Mouse (Mus musculus) embryonic facial prominence, embryonic 11.5 days (tissue): ENCODE data around the gene Mrpl54. TPM values are rescaled to one million over a fixed set of nuclear protein-coding genes. Genes with fewer than 3 reads are reported as not detected.

Experiments
- ATAC-seq: fragments of 200-750 bp; cut with Nextera tagmentation; replicated peaks from 2 replicates; pipeline ENCODE4 v1.8.0; 2017; ENCODE audit warnings: low read depth; ENCODE audit not compliant: insufficient number of reproducible peaks, low FRiP score, low TSS enrichment
- DNase-seq: peaks from one replicate; pipeline ENCODE4 v3.0.0-alpha.2; 2015; ENCODE audit warnings: low spot score
- H3K27ac ChIP-seq: fragments of 300-500 bp; sonication (generic); replicated peaks from 2 replicates; pipeline ENCODE4 v1.5.1; 2014; ENCODE audit warnings: mild to moderate bottlenecking, low read depth, low read length, control low read depth
- H3K27me3 ChIP-seq: fragments of 300-500 bp; sonication (generic); 2 replicates; pipeline ENCODE4 v1.6.1; 2014; ENCODE audit warnings: mild to moderate bottlenecking, low read length, moderate library complexity, mixed read lengths; ENCODE audit not compliant: control insufficient read depth, insufficient read depth
- H3K36me3 ChIP-seq: fragments of 300-500 bp; sonication (generic); replicated peaks from 2 replicates; pipeline ENCODE4 v1.6.1; 2014; ENCODE audit warnings: low read depth, mild to moderate bottlenecking, low read length, moderate library complexity, mixed read lengths; ENCODE audit not compliant: control insufficient read depth, insufficient read depth
- H3K4me1 ChIP-seq: fragments of 300-500 bp; sonication (generic); 2 replicates; pipeline ENCODE4 v1.6.1; 2014; ENCODE audit warnings: low read length, mixed read lengths; ENCODE audit not compliant: control insufficient read depth, insufficient read depth
- H3K4me2 ChIP-seq: fragments of 300-500 bp; sonication (generic); 2 replicates; pipeline ENCODE4 v1.6.1; 2014; ENCODE audit warnings: low read depth, mild to moderate bottlenecking, control low read depth, low read length, moderate library complexity
- H3K4me3 ChIP-seq: fragments of 300-500 bp; sonication (generic); 2 replicates; pipeline ENCODE4 v1.5.1; 2014; ENCODE audit warnings: low read depth, low read length, control low read depth
- H3K9ac ChIP-seq: fragments of 300-500 bp; sonication (generic); replicated peaks from 2 replicates; pipeline ENCODE4 v1.6.1; 2014; ENCODE audit warnings: mild to moderate bottlenecking, control low read depth, low read length
- H3K9me3 ChIP-seq: fragments of 300-500 bp; sonication (generic); replicated peaks from 2 replicates; pipeline ENCODE4 v1.6.1; 2016; ENCODE audit warnings: mild to moderate bottlenecking, low read length, inconsistent platforms, mixed read lengths; ENCODE audit not compliant: control insufficient read depth
- WGBS: fragments of 180-500 bp; shearing (Covaris S2); extraction: QIAGEN DNeasy Blood & Tissue Kit; methylation state at CpG from one replicate; pipeline ENCODE4 v1.1.7; 2014; 5-methylcytosine and 5-hydroxymethylcytosine counted together
- polyA plus RNA-seq: library from polyadenylated mRNA; unstranded; fragments of >200 nt; fragmentation: Nextera tagmentation; extraction: Ambion mirVana; gene quantifications from 2 replicates; pipeline ENCODE4 v1.2.1, GENCODE M21; 2014

Mrpl54 gene
- polyA plus RNA-seq, 1 experiment from 2014 or later = 203 TPM

GRCm38 (mm10) chr10:81299585-81300351 lies 33.0 kb upstream of the Mrpl54 start:
- Histone ChIP-seq H3K4me1 (no peaks in the 10 kb centered on the region), H3K4me3 (no peak overlapping the region), H3K27me3 (no peaks in the 10 kb centered on the region), H3K36me3 (no peaks in the 10 kb centered on the region), H3K27ac (no peak overlapping the region), H3K4me2 (no peak overlapping the region), H3K9me3 (no peaks in the 10 kb centered on the region), H3K9ac (no peak overlapping the region)
- DNase-seq (no peak), ATAC-seq (no peak)
- WGBS = 86% methylated on average over 14 of the region's 14 CpGs

GRCm38 (mm10) chr10:81298369-81299100 lies 31.8 kb upstream of the Mrpl54 start:
- H3K4me3 ChIP-seq = no peak overlapping the region
- H3K4me2 ChIP-seq = no peak overlapping the region
- 96% methylated on average over 17 of the region's 17 CpGs for WGBS
- H3K27ac ChIP-seq = no peak overlapping the region
- DNase-seq (no peak), ATAC-seq (no peak)
- no peaks in the 10 kb centered on the region for H3K36me3 ChIP-seq
- no peaks in the 10 kb centered on the region for H3K27me3 ChIP-seq
- H3K4me1 ChIP-seq = peaks cover 8% of the 10 kb centered on the region; the same call in 1 of the 2 replicates
- no peak overlapping the region for H3K9ac ChIP-seq
- no peaks in the 10 kb centered on the region for H3K9me3 ChIP-seq

- Histone ChIP-seq H3K9me3 (no peaks in the 10 kb centered on the region), H3K4me2 (no peak overlapping the region), H3K9ac (no peak overlapping the region), H3K4me3 (no peak overlapping the region), H3K27ac (no peak overlapping the region), H3K36me3 (no peaks in the 10 kb centered on the region), H3K4me1 (peaks cover 8% of the 10 kb centered on the region; the same call in 1 of the 2 replicates), H3K27me3 (no peaks in the 10 kb centered on the region)
- DNase-seq (no peak), ATAC-seq (no peak)
- WGBS = 45% methylated on average over 10 of the region's 10 CpGs
Observed at GRCm38 (mm10) chr10:81297845-81298244, 31.1 kb upstream of the Mrpl54 start.

GRCm38 (mm10) chr10:81297246-81297645 lies 30.5 kb upstream of the Mrpl54 start:
- Histone ChIP-seq H3K4me3 (no peak overlapping the region), H3K36me3 (no peaks in the 10 kb centered on the region), H3K4me1 (peaks cover 8% of the 10 kb centered on the region; the same call in 1 of the 2 replicates), H3K9ac (no peak overlapping the region), H3K9me3 (no peaks in the 10 kb centered on the region), H3K27ac (no peak overlapping the region), H3K4me2 (no peak overlapping the region), H3K27me3 (no peaks in the 10 kb centered on the region)
- DNase-seq (no peak), ATAC-seq (no peak)
- 67% methylated on average over 6 of the region's 6 CpGs for WGBS

- no peak overlapping the region for H3K4me3 ChIP-seq
- no peak overlapping the region for H3K9ac ChIP-seq
Observed at GRCm38 (mm10) chr10:81295185-81295584, 28.5 kb upstream of the Mrpl54 start.

GRCm38 (mm10) chr10:81294442-81294841 lies 27.7 kb upstream of the Mrpl54 start:
- H3K9ac ChIP-seq = peak overlapping the region; percentile 87
- DNase-seq (no peak), ATAC-seq (no peak)
- H3K9me3 ChIP-seq = no peaks in the 10 kb centered on the region
- H3K27ac ChIP-seq = no peak overlapping the region
- H3K4me2 ChIP-seq = peak overlapping the region; percentile 75
- H3K27me3 ChIP-seq = peaks cover 18% of the 10 kb centered on the region
- no peaks in the 10 kb centered on the region for H3K36me3 ChIP-seq
- H3K4me1 ChIP-seq = peaks cover 8% of the 10 kb centered on the region; the same call in 1 of the 2 replicates
- H3K4me3 ChIP-seq = peak overlapping the region; percentile 91
- WGBS = 58% methylated on average over 8 of the region's 8 CpGs

More at GRCm38 (mm10) chr10:81295185-81295584, 28.5 kb upstream of the Mrpl54 start:
- Histone ChIP-seq H3K4me2 (no peak overlapping the region), H3K27me3 (peaks cover 13% of the 10 kb centered on the region), H3K4me1 (peaks cover 8% of the 10 kb centered on the region; the same call in 1 of the 2 replicates), H3K9me3 (no peaks in the 10 kb centered on the region), H3K36me3 (no peaks in the 10 kb centered on the region), H3K27ac (no peak overlapping the region)
- 93% methylated on average over 6 of the region's 6 CpGs for WGBS
- no peak for ATAC-seq
- DNase-seq = no peak

GRCm38 (mm10) chr10:81293334-81294030 lies 26.7 kb upstream of the Mrpl54 start:
- peak overlapping the region; percentile 87 for H3K9ac ChIP-seq
- DNase-seq (no peak), ATAC-seq (peak; percentile 2; the same call in 1 of the 2 replicates)
- H3K36me3 ChIP-seq = no peaks in the 10 kb centered on the region
- H3K27ac ChIP-seq = peak overlapping the region; percentile 67; the same call in 1 of the 2 replicates
- H3K4me3 ChIP-seq = peak overlapping the region; percentile 91
- peaks cover 8% of the 10 kb centered on the region; the same call in 1 of the 2 replicates for H3K4me1 ChIP-seq
- no peaks in the 10 kb centered on the region for H3K9me3 ChIP-seq
- H3K27me3 ChIP-seq = peaks cover 18% of the 10 kb centered on the region
- WGBS = 3% methylated on average over 24 of the region's 25 CpGs
- peak overlapping the region; percentile 75 for H3K4me2 ChIP-seq
